Mouse (Mus musculus) lung, adult 2 months (tissue): ENCODE results near the gene Arhgef12.

ENCODE experiments used
- CTCF ChIP-seq: fragments of 200-500 bp; IDR thresholded peaks from 2 replicates; pipeline ENCODE4 v1.5.1; 2011; ENCODE audit warnings: mild to moderate bottlenecking, low read length, control low read depth; ENCODE audit not compliant: insufficient read depth
- POLR2A ChIP-seq: fragments of 200-500 bp; IDR thresholded peaks from 2 replicates; pipeline ENCODE4 v1.6.1; 2011; ENCODE audit warnings: low read depth, mild to moderate bottlenecking, control low read depth, low read length, borderline replicate concordance; ENCODE audit errors: extremely low read depth

DNA sequence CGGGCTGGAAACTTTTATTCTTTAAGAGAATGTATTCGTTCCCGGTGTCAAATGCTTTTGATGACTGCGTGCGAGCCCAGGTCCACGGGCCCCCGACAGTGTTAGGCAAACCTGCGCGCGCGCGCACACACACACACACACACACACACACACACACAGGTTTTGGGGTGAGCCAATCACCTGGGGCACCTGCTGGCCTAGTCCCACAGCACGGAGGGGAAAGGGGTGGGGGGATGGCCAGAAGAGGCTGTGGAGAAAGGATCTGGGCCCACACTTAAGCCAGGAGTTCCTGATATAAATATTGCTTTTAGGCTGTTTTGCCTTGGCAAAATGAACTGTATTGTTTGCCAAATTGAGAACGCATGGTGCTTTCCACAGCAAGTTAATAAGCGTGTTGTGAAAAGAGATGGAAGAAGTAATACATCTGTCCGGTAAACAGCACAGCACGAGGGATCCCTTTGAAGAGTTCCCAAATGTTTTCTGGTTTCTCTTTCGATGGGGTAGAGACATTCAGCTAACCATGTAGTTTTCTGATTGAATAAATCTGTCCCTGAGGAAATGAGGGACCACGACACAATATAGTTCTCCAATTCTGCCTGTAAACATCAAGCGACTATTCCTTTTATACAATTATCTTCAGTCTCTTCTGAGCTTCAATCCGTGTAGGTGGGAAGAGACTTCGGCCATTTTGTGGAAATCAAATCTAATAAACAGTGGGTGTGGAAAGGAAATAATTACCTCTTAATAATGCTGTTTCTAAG, 433 bp downstream of the Arhgef12 start:
- TF ChIP-seq CTCF: no peak
- no peak for TF ChIP-seq POLR2A
